Mouse (Mus musculus) lung, adult 2 months (tissue): ENCODE results near the gene Hist1h4h.

Source experiments
- CTCF ChIP-seq: fragments of 200-500 bp; IDR thresholded peaks from 2 replicates; pipeline ENCODE4 v1.5.1; 2011; ENCODE audit warnings: mild to moderate bottlenecking, low read length, control low read depth; ENCODE audit not compliant: insufficient read depth
- POLR2A ChIP-seq: fragments of 200-500 bp; IDR thresholded peaks from 2 replicates; pipeline ENCODE4 v1.6.1; 2011; ENCODE audit warnings: low read depth, mild to moderate bottlenecking, control low read depth, low read length, borderline replicate concordance; ENCODE audit errors: extremely low read depth

DNA sequence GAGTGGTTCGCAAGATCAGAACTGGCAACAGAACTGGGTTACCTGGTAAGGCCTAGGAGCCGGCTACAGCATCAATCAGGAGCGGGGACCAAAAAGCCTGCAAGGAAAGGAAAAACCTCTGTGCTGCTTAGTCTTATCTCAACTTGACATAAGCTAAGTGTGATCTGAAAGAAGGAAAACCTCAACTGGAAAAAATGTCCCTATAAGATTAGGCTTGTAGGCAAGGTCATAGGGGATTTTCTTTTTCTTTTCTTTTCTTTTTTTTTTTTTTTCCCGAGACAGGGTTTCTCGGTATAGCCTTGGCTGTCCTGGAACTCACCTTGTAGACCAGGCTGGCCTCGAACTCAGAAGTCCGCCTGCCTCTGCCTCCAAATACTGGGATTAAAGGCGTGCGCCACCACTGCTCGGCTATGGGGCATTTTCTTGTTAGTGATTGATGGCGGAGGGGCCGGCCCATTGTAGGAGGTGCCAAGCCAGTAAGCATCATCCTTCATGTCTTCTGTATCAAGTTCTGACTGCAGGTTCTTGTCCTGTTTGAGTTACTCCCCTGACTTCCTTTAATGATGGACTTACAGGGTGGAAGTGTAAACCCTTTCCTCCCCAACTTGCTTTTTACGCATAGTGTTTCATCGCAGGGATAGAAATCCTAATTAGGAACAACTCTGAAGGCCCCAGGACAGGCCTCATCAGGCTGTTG, 23.9 kb upstream of the Hist1h4h start:
- no peak for TF ChIP-seq POLR2A
- no peak for TF ChIP-seq CTCF
